Mouse (Mus musculus) bone marrow, adult 2 months (tissue): ENCODE measurements at regions not wholly inside any gene's neighbourhood (a gene's known extent, or its start where the extent isn't known, plus 50 kb on each side); places are given as distances from the start of the nearest gene placed in this dataset.

Source experiments
- CTCF ChIP-seq: fragments of 200-500 bp; IDR thresholded peaks from 2 replicates; pipeline ENCODE4 v1.5.1; 2011; ENCODE audit warnings: low read length, control low read depth; ENCODE audit not compliant: control insufficient read depth, insufficient read depth
- POLR2A ChIP-seq: fragments of 200-500 bp; IDR thresholded peaks from 2 replicates; pipeline ENCODE4 v1.6.1; 2011; ENCODE audit warnings: low read depth, mild to moderate bottlenecking, control low read depth, low read length, borderline replicate concordance; ENCODE audit not compliant: control insufficient read depth

DNA sequence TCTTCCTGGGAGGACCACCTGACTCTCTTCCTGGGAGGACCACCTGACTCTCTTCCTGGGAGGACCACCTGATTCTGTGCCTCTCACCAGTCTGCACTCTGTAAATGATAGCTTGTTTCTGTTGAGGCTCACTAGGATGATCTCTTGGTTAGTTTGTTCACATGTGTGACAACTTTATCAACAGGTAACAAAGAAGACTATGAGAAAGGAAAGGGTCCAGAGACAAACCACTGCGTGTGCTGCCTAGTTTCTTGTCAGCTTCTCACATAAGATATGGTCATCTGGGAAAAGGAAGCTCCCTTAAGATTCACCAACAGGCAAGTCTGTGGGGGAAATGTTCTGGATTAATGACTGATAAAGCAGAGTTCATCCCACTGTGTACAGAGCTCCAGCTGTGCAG, 825.5 kb upstream of the 2610301B20Rik start:
- TF ChIP-seq POLR2A (no peak), CTCF (no peak)
